Mouse (Mus musculus): ENCODE data around the gene Sit1. TPM values are rescaled to one million over a fixed set of nuclear protein-coding genes. Genes with fewer than 3 reads are reported as not detected.
A peak's percentile ranks its signal among the peaks of the same experiment; 100 is the strongest.

Gene Sit1
- polyA plus RNA-seq (2015; fragmentation: Nextera tagmentation; extraction: Ambion mirVana): not detected in 2 replicates

DNA sequence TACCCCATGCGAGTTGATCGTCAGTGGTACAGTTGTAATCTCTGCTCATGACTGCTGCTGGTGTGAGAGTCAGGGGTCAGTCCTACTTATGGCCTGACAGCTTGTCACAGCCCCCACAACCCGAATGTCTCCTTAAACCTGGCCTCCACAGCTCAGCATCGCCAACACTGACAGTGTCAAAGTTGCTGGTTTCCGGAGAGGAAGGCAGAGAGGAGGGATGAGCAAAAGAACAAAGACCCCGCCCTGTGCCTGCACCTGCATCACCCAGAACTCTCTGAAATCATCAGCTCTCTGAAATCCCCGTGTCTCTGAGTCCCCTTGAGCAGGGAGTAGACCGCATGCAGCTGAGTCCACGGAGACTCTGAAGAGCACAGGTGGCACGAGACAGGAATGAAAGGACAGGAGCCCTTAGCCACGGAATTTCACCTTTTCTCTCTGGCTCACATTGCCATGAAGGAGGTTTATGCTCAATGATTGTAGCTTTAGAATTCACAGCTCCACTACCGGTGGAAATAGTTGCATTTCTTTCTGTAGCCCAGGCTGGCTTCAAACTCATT, at the start of gene Sit1:
Sit1 (minus strand) TSS at position 200 of the 557 bp plus-strand sequence.
- Histone ChIP-seq H3K9ac (ENCODE audit: low read depth, low read length) (no peak within 1 kb of the TSS), H3K27me3 (replicated peaks; ENCODE audit: control insufficient read depth, insufficient read depth, low read length) (no peaks in the 10 kb centered on the region), H3K4me3 (ENCODE audit: low read depth, low read length) (no peak within 1 kb of the TSS), H3K27ac (ENCODE audit: low read depth, low read length) (no peak within 1 kb of the TSS), H3K36me3 (ENCODE audit: control insufficient read depth, insufficient read depth) (no peaks in the 10 kb centered on the region), H3K4me1 (replicated peaks; ENCODE audit: control insufficient read depth, insufficient read depth, low read length) (peaks cover under 1% of the 10 kb centered on the region; the same call in 1 of the 2 replicates), H3K4me2 (replicated peaks; ENCODE audit: low read depth) (no peak within 1 kb of the TSS), H3K9me3 (ENCODE audit: control insufficient read depth) (no peaks in the 10 kb centered on the region)
- WGBS: 56% methylated on average over 12 of the region's 12 CpGs
- TF ChIP-seq CTCF (IDR thresholded peaks at IDR 0.05; ENCODE audit: low read depth): no peak
- ATAC-seq: no peak

DNA sequence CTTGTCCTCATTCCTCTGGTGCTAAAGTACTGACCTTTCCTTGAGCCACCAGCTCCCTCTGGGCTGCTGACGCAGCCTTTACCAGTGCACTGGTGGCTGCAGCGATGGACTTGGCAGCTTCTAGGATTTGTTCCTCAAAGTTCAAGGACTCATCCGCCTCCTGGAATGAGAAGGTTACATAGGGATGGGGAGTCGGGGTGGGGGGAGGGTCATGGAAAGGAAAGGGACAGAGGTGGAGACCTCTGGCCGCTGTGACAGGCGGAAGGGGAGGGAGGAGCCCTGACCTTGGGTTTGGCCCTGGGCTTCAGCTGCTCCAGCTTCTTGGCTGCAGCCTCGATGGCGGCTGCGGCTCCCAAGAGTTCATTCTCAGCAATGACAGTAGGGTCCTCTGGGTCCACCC, 49.7 kb upstream of the Sit1 start:
- H3K36me3 ChIP-seq (ENCODE audit: control insufficient read depth, insufficient read depth): peaks cover 72% of the 10 kb centered on the region
- H3K4me3 ChIP-seq (ENCODE audit: low read depth, low read length): no peak overlapping the region
- ATAC-seq: no peak
- no peak overlapping the region for H3K27ac ChIP-seq (ENCODE audit: low read depth, low read length)
- no peak overlapping the region for H3K4me2 ChIP-seq (replicated peaks; ENCODE audit: low read depth)
- H3K9ac ChIP-seq (ENCODE audit: low read depth, low read length): no peak overlapping the region
- 88% methylated on average over 9 of the region's 9 CpGs for WGBS
- H3K9me3 ChIP-seq (ENCODE audit: control insufficient read depth): no peaks in the 10 kb centered on the region
- H3K4me1 ChIP-seq (replicated peaks; ENCODE audit: control insufficient read depth, insufficient read depth, low read length): no peaks in the 10 kb centered on the region
- no peak for TF ChIP-seq CTCF (IDR thresholded peaks at IDR 0.05; ENCODE audit: low read depth)
- H3K27me3 ChIP-seq (replicated peaks; ENCODE audit: control insufficient read depth, insufficient read depth, low read length): no peaks in the 10 kb centered on the region

DNA sequence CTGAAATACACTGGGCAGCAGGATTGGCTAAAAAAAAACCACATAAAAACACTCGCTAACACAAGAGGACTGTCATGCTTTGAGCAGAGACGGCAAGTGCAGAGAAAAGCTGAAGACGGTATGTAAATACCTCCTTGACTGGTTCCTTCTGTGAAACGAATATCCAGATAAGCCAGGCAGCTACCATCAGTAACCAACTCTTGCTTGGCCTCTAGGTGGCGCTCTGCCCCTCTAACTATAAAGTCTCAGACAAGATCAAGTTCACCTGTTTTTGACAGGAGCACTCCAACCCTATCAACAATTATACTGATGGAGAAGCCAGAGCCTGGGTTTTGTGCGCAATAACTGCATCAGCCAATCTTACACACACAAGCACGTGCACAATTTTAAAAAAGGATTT, 47.0 kb upstream of the Sit1 start:
- TF ChIP-seq CTCF (IDR thresholded peaks at IDR 0.05; ENCODE audit: low read depth): peak; percentile 88
- H3K9me3 ChIP-seq (ENCODE audit: control insufficient read depth): no peaks in the 10 kb centered on the region
- H3K36me3 ChIP-seq (ENCODE audit: control insufficient read depth, insufficient read depth): peaks cover 45% of the 10 kb centered on the region
- H3K4me3 ChIP-seq (ENCODE audit: low read depth, low read length): no peak overlapping the region
- no peaks in the 10 kb centered on the region for H3K4me1 ChIP-seq (replicated peaks; ENCODE audit: control insufficient read depth, insufficient read depth, low read length)
- peak; percentile 61; the same call in 1 of the 2 replicates for ATAC-seq
- H3K4me2 ChIP-seq (replicated peaks; ENCODE audit: low read depth): no peak overlapping the region
- 17% methylated on average over 7 of the region's 7 CpGs for WGBS
- H3K27me3 ChIP-seq (replicated peaks; ENCODE audit: control insufficient read depth, insufficient read depth, low read length): no peaks in the 10 kb centered on the region
- no peak overlapping the region for H3K27ac ChIP-seq (ENCODE audit: low read depth, low read length)
- H3K9ac ChIP-seq (ENCODE audit: low read depth, low read length): no peak overlapping the region

GRCm38 (mm10) chr4:43530081-43530501, 46.6 kb upstream of the Sit1 start:
- Histone ChIP-seq H3K9ac (ENCODE audit: low read depth, low read length) (no peak overlapping the region), H3K36me3 (ENCODE audit: control insufficient read depth, insufficient read depth) (peaks cover 40% of the 10 kb centered on the region), H3K4me3 (ENCODE audit: low read depth, low read length) (no peak overlapping the region), H3K4me2 (replicated peaks; ENCODE audit: low read depth) (no peak overlapping the region), H3K27ac (ENCODE audit: low read depth, low read length) (no peak overlapping the region), H3K9me3 (ENCODE audit: control insufficient read depth) (no peaks in the 10 kb centered on the region), H3K27me3 (replicated peaks; ENCODE audit: control insufficient read depth, insufficient read depth, low read length) (no peaks in the 10 kb centered on the region), H3K4me1 (replicated peaks; ENCODE audit: control insufficient read depth, insufficient read depth, low read length) (no peaks in the 10 kb centered on the region)
- 43% methylated on average over 8 of the region's 8 CpGs for WGBS
- TF ChIP-seq CTCF (IDR thresholded peaks at IDR 0.05; ENCODE audit: low read depth): no peak
- no peak for ATAC-seq

GRCm38 (mm10) chr4:43528487-43528886, 45.0 kb upstream of the Sit1 start:
- ATAC-seq: no peak
- TF ChIP-seq CTCF (IDR thresholded peaks at IDR 0.05; ENCODE audit: low read depth): peak; percentile 44
- WGBS: 78% methylated on average over 9 of the region's 9 CpGs

GRCm38 (mm10) chr4:43527880-43528279, 44.3 kb upstream of the Sit1 start:
- Histone ChIP-seq H3K27me3 (replicated peaks; ENCODE audit: control insufficient read depth, insufficient read depth, low read length) (peaks cover 13% of the 10 kb centered on the region; the same call in 1 of the 2 replicates), H3K9me3 (ENCODE audit: control insufficient read depth) (no peaks in the 10 kb centered on the region), H3K4me1 (replicated peaks; ENCODE audit: control insufficient read depth, insufficient read depth, low read length) (0 out of 2 replicates have a peak, but pooled peaks cover 4% of the 10 kb centered on the region), H3K27ac (ENCODE audit: low read depth, low read length) (no peak overlapping the region), H3K4me3 (ENCODE audit: low read depth, low read length) (no peak overlapping the region), H3K4me2 (replicated peaks; ENCODE audit: low read depth) (no peak overlapping the region), H3K9ac (ENCODE audit: low read depth, low read length) (no peak overlapping the region), H3K36me3 (ENCODE audit: control insufficient read depth, insufficient read depth) (peaks cover 18% of the 10 kb centered on the region)
- no peak for ATAC-seq
- TF ChIP-seq CTCF (IDR thresholded peaks at IDR 0.05; ENCODE audit: low read depth): peak; percentile 61
- 68% methylated on average over 5 of the region's 5 CpGs for WGBS

More at GRCm38 (mm10) chr4:43528487-43528886, 45.0 kb upstream of the Sit1 start:
- no peak overlapping the region for H3K4me3 ChIP-seq (ENCODE audit: low read depth, low read length)
- H3K9ac ChIP-seq (ENCODE audit: low read depth, low read length): no peak overlapping the region
- no peaks in the 10 kb centered on the region for H3K9me3 ChIP-seq (ENCODE audit: control insufficient read depth)
- H3K36me3 ChIP-seq (ENCODE audit: control insufficient read depth, insufficient read depth): peaks cover 24% of the 10 kb centered on the region
- peaks cover 6% of the 10 kb centered on the region; the same call in 1 of the 2 replicates for H3K27me3 ChIP-seq (replicated peaks; ENCODE audit: control insufficient read depth, insufficient read depth, low read length)
- 0 out of 2 replicates have a peak, but pooled peaks cover 4% of the 10 kb centered on the region for H3K4me1 ChIP-seq (replicated peaks; ENCODE audit: control insufficient read depth, insufficient read depth, low read length)
- no peak overlapping the region for H3K4me2 ChIP-seq (replicated peaks; ENCODE audit: low read depth)
- H3K27ac ChIP-seq (ENCODE audit: low read depth, low read length): no peak overlapping the region

Measured in intestine, postnatal 0 days (tissue).